In genomic region chr7:143055001-143055400, GRCm38 (mm10) we compare ENCODE assay signal across 8 mouse cellular contexts. TPM values are rescaled to one million over a fixed set of nuclear protein-coding genes. Genes with fewer than 3 reads are reported as not detected.
A peak's percentile ranks its signal among the peaks of the same experiment; 100 is the strongest.
DNase-seq lines count a peak whose midpoint lies in the region; ATAC-seq and TF ChIP-seq lines count a peak whose summit lies in the region.

No protein-coding gene starts in this region.

- H3K36me3 ChIP-seq in limb, embryonic 10.5 days: peaks cover 51% of the 10 kb centered on the region
- H3K36me3 ChIP-seq in neural tube, embryonic 14.5 days (ENCODE audit: control insufficient read depth, insufficient read depth, low read length): no peaks in the 10 kb centered on the region

- intact Hi-C loops in left cerebral cortex, adult 2 months (cut with DNase I): no loop called here

- no peaks in the 10 kb centered on the region for H3K27me3 ChIP-seq in limb, embryonic 10.5 days (ENCODE audit: low read depth, poor library complexity, severe bottlenecking)
- no peaks in the 10 kb centered on the region for H3K27me3 ChIP-seq in neural tube, embryonic 14.5 days (ENCODE audit: control insufficient read depth, insufficient read depth, low read length)

- 0 out of 2 replicates have a peak overlapping the region, but pooled peaks have one; percentile 17 for H3K9ac ChIP-seq in neural tube, embryonic 14.5 days (replicated peaks; ENCODE audit: low read depth, low read length)

- no peak for ATAC-seq in neural tube, embryonic 14.5 days (ENCODE audit: low read depth)

- 93% methylated on average over 3 of the region's 3 CpGs for WGBS in limb, embryonic 10.5 days
- WGBS in neural tube, embryonic 14.5 days: 85% methylated on average over 3 of the region's 3 CpGs

- TF ChIP-seq CTCF in left cerebral cortex, adult 2 months (IDR thresholded peaks at IDR 0.05): no peak
- TF ChIP-seq CTCF in embryonic fibroblast, embryonic 13.5 days (IDR thresholded peaks at IDR 0.05; ENCODE audit: borderline replicate concordance, insufficient read depth, low read length): no peak

- no peak for DNase-seq in left cerebral cortex, adult 2 months (ENCODE audit: extremely low spot score in 1 of 2, low spot score in 2 of 2)
- DNase-seq in left cerebral cortex, adult 18-20 months (ENCODE audit: low spot score in 2 of 2): no peak
- DNase-seq in limb, embryonic 10.5 days (ENCODE audit: low spot score): no peak
- no peak for DNase-seq in frontal cortex, postnatal 36 days (ENCODE audit: low spot score in 2 of 2)
- no peak for DNase-seq in lung, postnatal 36 days
- no peak for DNase-seq in cerebellum, adult 8-10 months

- TF ChIP-seq POLR2A in embryonic fibroblast, embryonic 13.5 days (IDR thresholded peaks at IDR 0.05; ENCODE audit: low read depth, low read length): no peak; the same call in 1 of the 2 replicates

- no peaks in the 10 kb centered on the region for H3K9me3 ChIP-seq in limb, embryonic 10.5 days (replicated peaks)
- no peaks in the 10 kb centered on the region for H3K9me3 ChIP-seq in neural tube, embryonic 14.5 days (ENCODE audit: control insufficient read depth, low read length)

- H3K4me2 ChIP-seq in neural tube, embryonic 14.5 days (ENCODE audit: low read depth, low read length): peak overlapping the region; percentile 86

- H3K4me1 ChIP-seq in embryonic fibroblast, embryonic 13.5 days (ENCODE audit: control insufficient read depth, insufficient read depth, low read length): peaks cover 7% of the 10 kb centered on the region
- peaks cover 67% of the 10 kb centered on the region for H3K4me1 ChIP-seq in limb, embryonic 10.5 days
- H3K4me1 ChIP-seq in neural tube, embryonic 14.5 days (ENCODE audit: control insufficient read depth, insufficient read depth, low read length): peaks cover 35% of the 10 kb centered on the region

- peak overlapping the region; percentile 97 for H3K27ac ChIP-seq in left cerebral cortex, adult 2 months
- peak overlapping the region; percentile 63; the same call in 1 of the 2 replicates for H3K27ac ChIP-seq in embryonic fibroblast, embryonic 13.5 days (ENCODE audit: insufficient read depth, low read length)
- 0 out of 2 replicates have a peak overlapping the region, but pooled peaks have one; percentile 93 for H3K27ac ChIP-seq in limb, embryonic 10.5 days
- no peak overlapping the region for H3K27ac ChIP-seq in neural tube, embryonic 14.5 days (ENCODE audit: low read depth, low read length)

- peak overlapping the region; percentile 100 for H3K4me3 ChIP-seq in left cerebral cortex, adult 2 months
- peak overlapping the region; percentile 91 for H3K4me3 ChIP-seq in embryonic fibroblast, embryonic 13.5 days (ENCODE audit: insufficient read depth, low read length)
- peak overlapping the region; percentile 70 for H3K4me3 ChIP-seq in limb, embryonic 10.5 days
- H3K4me3 ChIP-seq in neural tube, embryonic 14.5 days (ENCODE audit: low read depth, low read length): peak overlapping the region; percentile 1; the same call in 1 of the 2 replicates

RNA-seq across cellular contexts. Expression of gene Cd81, which starts 2.5 kb away (rescaled TPM):
- 100 to 1,000 TPM; 380 to 388 TPM for total RNA-seq in left cerebral cortex, adult 2 months (2021)
- total RNA-seq in left cerebral cortex, adult 18-20 months (2021): 100 to 1,000 TPM; 388 to 392 TPM
- polyA plus RNA-seq in embryonic fibroblast, embryonic 13.5 days (2011; ENCODE audit: insufficient read length, low read depth, missing spikeins): 684 and 894 TPM in 2 replicates
- 267 and 310 TPM in 2 replicates for polyA plus RNA-seq in limb, embryonic 10.5 days (2016; fragmentation: Nextera tagmentation; extraction: Ambion mirVana)
- polyA plus RNA-seq in neural tube, embryonic 14.5 days (2014; fragmentation: Nextera tagmentation; extraction: Ambion mirVana): 456 and 461 TPM in 2 replicates

RNA-seq across cellular contexts. Expression of gene Tssc4, which starts 14.0 kb away (rescaled TPM):
- 10 to 100 TPM; 38.0 to 41.5 TPM for total RNA-seq in left cerebral cortex, adult 2 months (2021)
- 10 to 100 TPM; 37.8 to 39.6 TPM for total RNA-seq in left cerebral cortex, adult 18-20 months (2021)
- polyA plus RNA-seq in embryonic fibroblast, embryonic 13.5 days (2011; ENCODE audit: insufficient read length, low read depth, missing spikeins): 35.9 and 38.8 TPM in 2 replicates
- polyA plus RNA-seq in limb, embryonic 10.5 days (2016; fragmentation: Nextera tagmentation; extraction: Ambion mirVana): 145 and 157 TPM in 2 replicates
- polyA plus RNA-seq in neural tube, embryonic 14.5 days (2014; fragmentation: Nextera tagmentation; extraction: Ambion mirVana): 51.5 and 71.8 TPM in 2 replicates

RNA-seq across cellular contexts. Expression of gene Trpm5, which starts 39.4 kb away (rescaled TPM):
- total RNA-seq in left cerebral cortex, adult 2 months (2021): not detected
- not detected for total RNA-seq in left cerebral cortex, adult 18-20 months (2021)
- 0.47 TPM in 1 of 2 replicates, not detected in the other for polyA plus RNA-seq in embryonic fibroblast, embryonic 13.5 days (2011; ENCODE audit: insufficient read length, low read depth, missing spikeins)
- polyA plus RNA-seq in limb, embryonic 10.5 days (2016; fragmentation: Nextera tagmentation; extraction: Ambion mirVana): 0.88 and 1.9 TPM in 2 replicates
- 1.6 and 2.1 TPM in 2 replicates for polyA plus RNA-seq in neural tube, embryonic 14.5 days (2014; fragmentation: Nextera tagmentation; extraction: Ambion mirVana)

RNA-seq across cellular contexts. Expression of gene Tspan32, which starts 50.2 kb away (rescaled TPM):
- under 1 TPM in 1 of 2 experiments, not detected in 1; 0.07 TPM for total RNA-seq in left cerebral cortex, adult 2 months (2021)
- total RNA-seq in left cerebral cortex, adult 18-20 months (2021): under 1 TPM in 1 of 2 experiments, not detected in 1; 0.44 TPM
- not detected in 2 replicates for polyA plus RNA-seq in embryonic fibroblast, embryonic 13.5 days (2011; ENCODE audit: insufficient read length, low read depth, missing spikeins)
- polyA plus RNA-seq in limb, embryonic 10.5 days (2016; fragmentation: Nextera tagmentation; extraction: Ambion mirVana): 5.5 TPM in 2 replicates
- 0.62 and 0.85 TPM in 2 replicates for polyA plus RNA-seq in neural tube, embryonic 14.5 days (2014; fragmentation: Nextera tagmentation; extraction: Ambion mirVana)

RNA-seq across cellular contexts. Expression of gene Kcnq1, which starts 51.2 kb away (rescaled TPM):
- 1 to 10 TPM in 1 of 2 experiments, under 1 TPM in 1; 0.61 to 1.2 TPM for total RNA-seq in left cerebral cortex, adult 2 months (2021)
- under 1 TPM; 0.30 to 0.54 TPM for total RNA-seq in left cerebral cortex, adult 18-20 months (2021)
- polyA plus RNA-seq in embryonic fibroblast, embryonic 13.5 days (2011; ENCODE audit: insufficient read length, low read depth, missing spikeins): not detected in 2 replicates
- polyA plus RNA-seq in limb, embryonic 10.5 days (2016; fragmentation: Nextera tagmentation; extraction: Ambion mirVana): 0.94 and 1.0 TPM in 2 replicates
- polyA plus RNA-seq in neural tube, embryonic 14.5 days (2014; fragmentation: Nextera tagmentation; extraction: Ambion mirVana): 1.8 and 2.4 TPM in 2 replicates

Comparison
In these comparisons a context has a peak if more than half of its experiments do, and no peak if none do; other contexts are left out.
1. H3K4me3 ChIP-seq: peak in every context shown above with its lines; median percentile 100 in left cerebral cortex, adult 2 months; 91 in embryonic fibroblast, embryonic 13.5 days; 70 in limb, embryonic 10.5 days; 1 in neural tube, embryonic 14.5 days.